Mouse (Mus musculus): ENCODE results near the gene Plekha8. TPM values are rescaled to one million over a fixed set of nuclear protein-coding genes. Genes with fewer than 3 reads are reported as not detected.

Plekha8 gene
- polyA plus RNA-seq, 1 experiment from 2014 or later, result 6.3 TPM

DNA sequence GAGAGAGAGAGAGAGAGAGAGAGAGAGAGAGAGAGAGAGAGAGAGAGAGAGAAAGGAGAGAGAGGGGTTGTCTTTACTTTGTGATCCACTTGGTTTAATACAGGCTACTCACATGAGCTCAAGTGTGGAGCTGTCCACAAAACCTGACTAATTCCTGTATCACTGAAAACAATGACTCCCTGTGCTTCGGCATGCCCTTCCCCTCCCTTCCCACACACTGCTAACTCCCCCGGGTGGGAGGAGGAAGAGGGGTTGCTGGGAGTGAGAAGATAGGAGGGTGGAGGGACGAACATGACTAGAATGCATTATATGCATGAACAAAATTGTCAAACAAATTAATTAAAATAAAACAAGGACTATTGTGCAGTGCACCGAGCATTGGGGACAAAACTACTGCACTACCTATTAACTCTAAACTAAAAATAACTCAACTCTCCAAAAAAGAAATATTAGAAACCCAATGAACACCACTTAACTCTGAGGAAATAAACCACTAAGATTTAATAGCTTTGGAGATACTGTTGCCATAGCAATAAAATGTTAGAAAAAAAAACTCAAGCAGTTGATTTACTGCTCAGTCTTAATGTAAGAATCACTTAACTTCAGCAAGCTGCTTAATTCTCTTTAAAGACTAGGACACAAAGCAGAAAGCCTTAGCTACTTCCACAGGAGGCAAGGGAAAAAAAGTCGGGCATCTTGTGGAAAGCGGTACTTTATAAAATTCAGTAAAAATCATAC lies 21.5 kb upstream of the Plekha8 start:
- Histone ChIP-seq H3K27me3 (replicated peaks; ENCODE audit: control insufficient read depth, insufficient read depth, low read length) (no peaks in the 10 kb centered on the region), H3K27ac (ENCODE audit: low read depth, low read length) (no peak overlapping the region), H3K9ac (ENCODE audit: low read depth, low read length) (no peak overlapping the region), H3K9me3 (ENCODE audit: control insufficient read depth, low read length) (no peaks in the 10 kb centered on the region), H3K4me3 (ENCODE audit: low read length) (no peak overlapping the region), H3K4me2 (ENCODE audit: low read length) (no peak overlapping the region), H3K4me1 (ENCODE audit: control insufficient read depth, insufficient read depth, low read depth, low read length) (peaks cover 7% of the 10 kb centered on the region; the same call in 1 of the 2 replicates), H3K36me3 (ENCODE audit: control insufficient read depth, insufficient read depth, low read length) (no peaks in the 10 kb centered on the region)
- WGBS, result 15% methylated on average over 6 of the region's 6 CpGs
- peak; percentile 31; the same call in 1 of the 2 replicates for ATAC-seq

- Histone ChIP-seq H3K4me3 (ENCODE audit: low read length) (no peak overlapping the region), H3K36me3 (ENCODE audit: control insufficient read depth, insufficient read depth, low read length) (no peaks in the 10 kb centered on the region), H3K27me3 (replicated peaks; ENCODE audit: control insufficient read depth, insufficient read depth, low read length) (no peaks in the 10 kb centered on the region), H3K4me2 (ENCODE audit: low read length) (no peak overlapping the region), H3K27ac (ENCODE audit: low read depth, low read length) (no peak overlapping the region), H3K9me3 (ENCODE audit: control insufficient read depth, low read length) (no peaks in the 10 kb centered on the region), H3K4me1 (ENCODE audit: control insufficient read depth, insufficient read depth, low read depth, low read length) (no peaks in the 10 kb centered on the region), H3K9ac (ENCODE audit: low read depth, low read length) (no peak overlapping the region)
- WGBS, result 19% methylated on average over 2 of the region's 2 CpGs
- peak; percentile 37; the same call in 1 of the 2 replicates for ATAC-seq
Measured at GRCm38 (mm10) chr6:54586175-54586574, 8.7 kb upstream of the Plekha8 start.

- H3K4me1 ChIP-seq (ENCODE audit: control insufficient read depth, insufficient read depth, low read depth, low read length), result peaks cover 2% of the 10 kb centered on the region; the same call in 1 of the 2 replicates
- WGBS, result 71% methylated on average over 8 of the region's 8 CpGs
- ATAC-seq, result no peak
Measured at GRCm38 (mm10) chr6:54586911-54587310, 8.0 kb upstream of the Plekha8 start.

DNA sequence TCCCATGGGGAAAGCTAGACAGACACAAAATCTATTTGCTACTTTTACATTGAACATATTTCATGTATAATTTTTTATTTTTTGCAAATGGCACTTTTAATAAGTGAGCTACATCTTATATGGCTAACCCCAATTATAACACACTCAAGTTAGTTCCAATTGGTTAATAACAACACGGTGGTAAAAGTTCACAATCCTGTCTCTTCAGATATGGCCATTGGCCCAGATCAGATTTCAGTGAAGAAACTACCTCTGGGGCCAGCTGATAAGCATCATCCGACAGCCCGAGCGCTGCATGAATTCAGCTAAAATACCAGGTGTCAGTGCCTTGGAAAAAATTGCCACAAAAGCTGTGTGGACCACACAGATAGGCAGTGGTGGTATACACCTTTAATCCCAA lies 7.2 kb upstream of the Plekha8 start:
- Histone ChIP-seq H3K9ac (ENCODE audit: low read depth, low read length) (no peak overlapping the region), H3K9me3 (ENCODE audit: control insufficient read depth, low read length) (no peaks in the 10 kb centered on the region), H3K4me1 (ENCODE audit: control insufficient read depth, insufficient read depth, low read depth, low read length) (peaks cover 3% of the 10 kb centered on the region), H3K36me3 (ENCODE audit: control insufficient read depth, insufficient read depth, low read length) (no peaks in the 10 kb centered on the region), H3K4me2 (ENCODE audit: low read length) (no peak overlapping the region), H3K4me3 (ENCODE audit: low read length) (no peak overlapping the region), H3K27ac (ENCODE audit: low read depth, low read length) (no peak overlapping the region), H3K27me3 (replicated peaks; ENCODE audit: control insufficient read depth, insufficient read depth, low read length) (no peaks in the 10 kb centered on the region)
- WGBS, result 89% methylated on average over 4 of the region's 4 CpGs
- no peak for ATAC-seq

More at GRCm38 (mm10) chr6:54586911-54587310, 8.0 kb upstream of the Plekha8 start:
- Histone ChIP-seq H3K27me3 (replicated peaks; ENCODE audit: control insufficient read depth, insufficient read depth, low read length) (no peaks in the 10 kb centered on the region), H3K27ac (ENCODE audit: low read depth, low read length) (no peak overlapping the region), H3K36me3 (ENCODE audit: control insufficient read depth, insufficient read depth, low read length) (no peaks in the 10 kb centered on the region), H3K9ac (ENCODE audit: low read depth, low read length) (no peak overlapping the region), H3K4me3 (ENCODE audit: low read length) (no peak overlapping the region), H3K4me2 (ENCODE audit: low read length) (no peak overlapping the region), H3K9me3 (ENCODE audit: control insufficient read depth, low read length) (no peaks in the 10 kb centered on the region)

GRCm38 (mm10) chr6:54588212-54588611 lies 6.7 kb upstream of the Plekha8 start:
- Histone ChIP-seq H3K4me2 (ENCODE audit: low read length) (no peak overlapping the region), H3K9me3 (ENCODE audit: control insufficient read depth, low read length) (no peaks in the 10 kb centered on the region), H3K9ac (ENCODE audit: low read depth, low read length) (no peak overlapping the region), H3K27me3 (replicated peaks; ENCODE audit: control insufficient read depth, insufficient read depth, low read length) (no peaks in the 10 kb centered on the region), H3K4me1 (ENCODE audit: control insufficient read depth, insufficient read depth, low read depth, low read length) (peaks cover 3% of the 10 kb centered on the region), H3K4me3 (ENCODE audit: low read length) (no peak overlapping the region), H3K27ac (ENCODE audit: low read depth, low read length) (no peak overlapping the region), H3K36me3 (ENCODE audit: control insufficient read depth, insufficient read depth, low read length) (no peaks in the 10 kb centered on the region)
- ATAC-seq, result no peak
- 42% methylated on average over 1 of the region's 1 CpGs for WGBS

- Histone ChIP-seq H3K4me2 (ENCODE audit: low read length) (no peak overlapping the region), H3K4me3 (ENCODE audit: low read length) (no peak overlapping the region), H3K36me3 (ENCODE audit: control insufficient read depth, insufficient read depth, low read length) (no peaks in the 10 kb centered on the region), H3K27me3 (replicated peaks; ENCODE audit: control insufficient read depth, insufficient read depth, low read length) (no peaks in the 10 kb centered on the region), H3K27ac (ENCODE audit: low read depth, low read length) (no peak overlapping the region), H3K9me3 (ENCODE audit: control insufficient read depth, low read length) (no peaks in the 10 kb centered on the region), H3K9ac (ENCODE audit: low read depth, low read length) (no peak overlapping the region), H3K4me1 (ENCODE audit: control insufficient read depth, insufficient read depth, low read depth, low read length) (peaks cover 10% of the 10 kb centered on the region)
- no peak for ATAC-seq
- WGBS, result 90% methylated on average over 2 of the region's 2 CpGs
Measured at GRCm38 (mm10) chr6:54590691-54591090, 4.2 kb upstream of the Plekha8 start.

GRCm38 (mm10) chr6:54591778-54592177 lies 3.1 kb upstream of the Plekha8 start:
- Histone ChIP-seq H3K36me3 (ENCODE audit: control insufficient read depth, insufficient read depth, low read length) (no peaks in the 10 kb centered on the region), H3K9me3 (ENCODE audit: control insufficient read depth, low read length) (no peaks in the 10 kb centered on the region), H3K9ac (ENCODE audit: low read depth, low read length) (peak overlapping the region; percentile 22; the same call in 1 of the 2 replicates), H3K4me2 (ENCODE audit: low read length) (peak overlapping the region; percentile 41), H3K27me3 (replicated peaks; ENCODE audit: control insufficient read depth, insufficient read depth, low read length) (no peaks in the 10 kb centered on the region), H3K4me1 (ENCODE audit: control insufficient read depth, insufficient read depth, low read depth, low read length) (peaks cover 19% of the 10 kb centered on the region), H3K27ac (ENCODE audit: low read depth, low read length) (no peak overlapping the region), H3K4me3 (ENCODE audit: low read length) (peak overlapping the region; percentile 15)
- no peak for ATAC-seq
- 48% methylated on average over 6 of the region's 6 CpGs for WGBS

DNA sequence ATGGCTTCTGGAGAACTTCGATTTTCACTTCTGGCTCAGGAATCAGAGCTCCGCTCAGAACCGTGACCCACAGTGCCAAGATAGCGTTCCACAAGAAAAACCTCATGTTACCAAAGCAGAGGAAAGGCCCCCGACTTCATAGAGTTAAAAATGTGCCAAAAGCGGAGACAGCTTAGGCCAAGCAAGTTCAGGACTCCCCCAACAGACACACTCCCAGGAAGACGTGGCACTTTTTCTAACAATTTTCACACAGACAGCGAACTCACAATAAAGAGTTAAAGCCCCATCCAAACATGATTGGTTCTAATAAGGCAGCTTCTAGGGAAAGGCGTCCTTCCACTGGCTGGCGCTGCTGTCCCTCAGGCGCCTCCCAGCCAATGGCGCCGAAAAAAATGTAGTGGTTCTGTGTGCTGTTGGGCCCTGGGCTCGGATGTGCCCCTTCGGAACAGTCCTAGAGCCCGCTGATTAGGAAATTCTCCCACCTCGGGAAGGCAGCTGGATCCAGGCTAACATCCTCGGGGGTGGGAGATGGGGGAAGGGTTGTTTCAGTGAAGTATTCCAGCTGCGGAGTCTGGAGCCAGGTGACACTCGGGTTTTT lies 1.9 kb upstream of the Plekha8 start:
- H3K4me1 ChIP-seq (ENCODE audit: control insufficient read depth, insufficient read depth, low read depth, low read length), result peaks cover 23% of the 10 kb centered on the region
- H3K4me2 ChIP-seq (ENCODE audit: low read length), result peak overlapping the region; percentile 83
- ATAC-seq, result peak; percentile 93
- H3K9ac ChIP-seq (ENCODE audit: low read depth, low read length), result peak overlapping the region; percentile 77
- H3K9me3 ChIP-seq (ENCODE audit: control insufficient read depth, low read length), result no peaks in the 10 kb centered on the region
- H3K4me3 ChIP-seq (ENCODE audit: low read length), result peak overlapping the region; percentile 62
- no peaks in the 10 kb centered on the region for H3K36me3 ChIP-seq (ENCODE audit: control insufficient read depth, insufficient read depth, low read length)
- H3K27me3 ChIP-seq (replicated peaks; ENCODE audit: control insufficient read depth, insufficient read depth, low read length), result no peaks in the 10 kb centered on the region
- H3K27ac ChIP-seq (ENCODE audit: low read depth, low read length), result peak overlapping the region; percentile 61
- under 1% methylated on average over 20 of the region's 20 CpGs for WGBS

DNA sequence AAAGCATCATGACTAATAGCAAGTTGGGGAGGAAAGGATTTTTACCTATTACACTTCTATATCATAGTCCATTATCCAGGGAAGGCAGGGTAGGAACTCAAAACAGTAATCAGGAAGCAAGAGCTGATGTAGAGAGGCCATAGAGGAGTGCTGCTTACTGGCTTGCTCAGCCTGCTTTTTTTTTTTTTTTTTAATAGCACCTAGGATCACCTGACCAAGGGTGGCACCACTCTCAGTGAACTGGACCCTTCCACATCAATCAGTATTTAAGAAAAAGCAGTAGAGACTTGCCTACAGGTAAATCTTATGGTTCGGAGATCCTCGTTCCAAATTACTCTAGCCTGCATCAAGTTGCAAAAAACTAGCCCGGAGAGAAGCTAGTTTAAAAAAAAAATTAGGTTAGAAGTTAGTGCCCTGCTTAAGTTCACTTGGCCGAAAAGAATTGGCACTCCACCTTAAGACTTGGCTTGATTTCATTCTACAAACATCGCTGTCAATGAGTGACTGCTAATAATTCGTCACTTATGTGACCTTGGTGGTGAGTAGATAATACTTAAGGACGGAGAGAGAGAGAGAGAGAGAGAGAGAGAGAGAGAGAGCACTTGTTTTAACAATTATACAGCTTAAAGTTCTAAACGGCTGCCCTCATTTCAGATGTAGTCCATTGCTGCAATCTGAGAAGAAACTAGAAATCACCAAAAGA lies 994 bp upstream of the Plekha8 start:
- Histone ChIP-seq H3K36me3 (ENCODE audit: control insufficient read depth, insufficient read depth, low read length) (no peaks in the 10 kb centered on the region), H3K27ac (ENCODE audit: low read depth, low read length) (peak overlapping the region; percentile 61; the same call in 1 of the 2 replicates), H3K4me1 (ENCODE audit: control insufficient read depth, insufficient read depth, low read depth, low read length) (peaks cover 23% of the 10 kb centered on the region), H3K27me3 (replicated peaks; ENCODE audit: control insufficient read depth, insufficient read depth, low read length) (no peaks in the 10 kb centered on the region), H3K9ac (ENCODE audit: low read depth, low read length) (peak overlapping the region; percentile 77), H3K4me2 (ENCODE audit: low read length) (peak overlapping the region; percentile 83), H3K4me3 (ENCODE audit: low read length) (peak overlapping the region; percentile 62), H3K9me3 (ENCODE audit: control insufficient read depth, low read length) (no peaks in the 10 kb centered on the region)
- ATAC-seq, result no peak
- whole genome bisulfite sequencing, result 60% methylated on average over 8 of the region's 8 CpGs

Data from hindbrain, embryonic 16.5 days (tissue).